Mouse (Mus musculus): ENCODE results near the gene Micall1. TPM values are rescaled to one million over a fixed set of nuclear protein-coding genes. Genes with fewer than 3 reads are reported as not detected.
A peak's percentile ranks its signal among the peaks of the same experiment; 100 is the strongest.

Gene Micall1
- total and polyA plus RNA-seq, 3 experiments: 1.7 to 8.9 (median 6.7) TPM

DNA sequence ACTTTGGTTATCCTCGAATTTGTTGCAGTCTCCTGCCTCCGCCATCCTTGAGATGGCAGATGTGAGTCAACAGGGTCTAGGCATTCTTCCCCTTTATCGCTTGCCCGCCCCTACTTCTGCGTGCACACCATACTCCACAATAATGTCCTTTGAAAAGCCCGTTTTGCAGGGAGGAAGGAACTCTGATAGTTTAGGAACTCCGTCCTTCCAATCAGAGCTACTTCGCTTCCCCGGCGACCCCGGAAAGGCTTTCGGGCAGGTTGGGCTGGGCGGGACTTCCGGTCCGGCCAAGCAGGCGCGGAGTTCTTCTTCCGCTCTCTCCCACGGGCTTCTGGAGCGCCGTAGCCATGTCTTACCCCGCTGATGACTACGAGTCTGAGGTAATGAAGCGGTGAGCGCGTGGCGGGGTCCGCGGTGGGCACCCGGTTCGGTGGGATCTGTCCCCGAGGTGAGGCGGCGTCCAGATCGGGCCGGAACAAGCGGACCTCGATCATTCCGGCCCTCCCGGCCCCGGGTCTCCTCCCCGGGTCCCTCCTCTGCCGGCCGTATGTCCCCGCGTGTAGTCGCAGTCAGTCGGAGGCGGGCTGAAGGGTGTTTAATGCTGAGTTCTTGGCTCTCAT, 33.7 kb upstream of the Micall1 start, which contains the start of gene Eif3l:
Eif3l (plus strand) TSS at position 267 of the 620 bp plus-strand sequence.
- no peaks in the 10 kb centered on the region for H3K27me3 ChIP-seq (replicated peaks)
- peak within 1 kb of the TSS; percentile 73 for H3K9ac ChIP-seq (ENCODE audit: insufficient read depth, low read depth)
- peak within 1 kb of the TSS; percentile 61 for H3K27ac ChIP-seq (ENCODE audit: insufficient read depth, low read depth)
- dilution Hi-C loops (cut with MboI; ENCODE audit: extremely low pct_ligation_motif_present, extremely low pct_unique_long_range_greater_than_20kb, low sequenced_read_pairs) (no loop called here), in situ Hi-C loops (cut with MboI; ENCODE audit: low pct_ligation_motif_present, low pct_unique_long_range_greater_than_20kb, low sequenced_read_pairs) (loop anchor here (5.0 kb wide), 1 partner anchor 38 kb away; no protein-coding TSS in a partner anchor)
- H3K4me3 ChIP-seq (replicated peaks in 1 of 3; ENCODE audit: low read depth in 2 of 3, low read length in 2 of 3, poor library complexity in 1 of 3): peak within 1 kb of the TSS; percentile 72 to 97 (median 82)
- H3K79me2 ChIP-seq (replicated peaks; ENCODE audit: control insufficient read depth, extremely low read depth, insufficient read depth, poor library complexity, severe bottlenecking): peaks cover 35% of the 10 kb centered on the region
- TF ChIP-seq TCF12 (IDR thresholded peaks at IDR 0.05; ENCODE audit: low read depth, low read length) (peak; percentile 66), MAX (IDR thresholded peaks at IDR 0.05; ENCODE audit: low read length) (peak; percentile 61), NRF1 (IDR thresholded peaks at IDR 0.05; ENCODE audit: low read depth, low read length) (peak; percentile 78), ELF1 (IDR thresholded peaks at IDR 0.05; ENCODE audit: low read depth, low read length) (peak; percentile 92), SIN3A (IDR thresholded peaks at IDR 0.05; ENCODE audit: low read length) (peak; percentile 91), UBTF (IDR thresholded peaks at IDR 0.05; ENCODE audit: low read depth, low read length) (no peak), MXI1 (IDR thresholded peaks at IDR 0.05; ENCODE audit: low read depth, low read length) (peak; percentile 86), NELFE (IDR thresholded peaks at IDR 0.05; ENCODE audit: low read depth, low read length) (peak; percentile 93), KAT2A (IDR thresholded peaks at IDR 0.05; ENCODE audit: insufficient replicate concordance, low read length) (peak; percentile 95), HCFC1 (IDR thresholded peaks at IDR 0.05; ENCODE audit: low read depth, low read length) (peak; percentile 94), ZNF384 (IDR thresholded peaks at IDR 0.05; ENCODE audit: low read depth, low read length) (no peak), ZKSCAN1 (IDR thresholded peaks at IDR 0.05; ENCODE audit: borderline replicate concordance, low read depth, low read length) (no peak), MAFK (IDR thresholded peaks at IDR 0.05; ENCODE audit: insufficient replicate concordance, low read length) (no peak), CTCF (conservative IDR thresholded peaks at IDR 0.05 in 1 of 2, IDR thresholded peaks at IDR 0.05 in 1 of 2; ENCODE audit: low read depth in 2 of 2, low read length in 2 of 2) (no peak), POLR2AphosphoS2 (IDR thresholded peaks at IDR 0.05; ENCODE audit: low read depth, low read length) (peak; percentile 73), CHD2 (IDR thresholded peaks at IDR 0.05; ENCODE audit: low read length) (peak; percentile 94), MYC (IDR thresholded peaks at IDR 0.05; ENCODE audit: low read depth, low read length) (peak; percentile 68; the same call in 1 of the 2 replicates), ZMIZ1 (IDR thresholded peaks at IDR 0.05; ENCODE audit: low read depth, low read length) (no peak; the same call in none of the 2 replicates), POLR2A (IDR thresholded peaks at IDR 0.05; ENCODE audit: low read depth, low read length) (peak; percentile 89)
- no peaks in the 10 kb centered on the region for H3K9me3 ChIP-seq (replicated peaks; ENCODE audit: low read length)
- peaks cover 3 to 57% of the 10 kb centered on the region in 2 experiments for H3K4me1 ChIP-seq (ENCODE audit: control insufficient read depth in 1 of 2, insufficient read depth in 2 of 2)
- peaks cover 32 to 39% of the 10 kb centered on the region in 2 experiments for H3K36me3 ChIP-seq (replicated peaks in 1 of 2; ENCODE audit: control insufficient read depth in 1 of 2, insufficient read depth in 1 of 2, low read length in 1 of 2)
- DNase-seq (ENCODE audit: extremely low read depth): peak; percentile 82
- peak within 1 kb of the TSS; percentile 98 for H3K4me2 ChIP-seq (ENCODE audit: insufficient read depth, low read depth, poor library complexity, severe bottlenecking)

DNA sequence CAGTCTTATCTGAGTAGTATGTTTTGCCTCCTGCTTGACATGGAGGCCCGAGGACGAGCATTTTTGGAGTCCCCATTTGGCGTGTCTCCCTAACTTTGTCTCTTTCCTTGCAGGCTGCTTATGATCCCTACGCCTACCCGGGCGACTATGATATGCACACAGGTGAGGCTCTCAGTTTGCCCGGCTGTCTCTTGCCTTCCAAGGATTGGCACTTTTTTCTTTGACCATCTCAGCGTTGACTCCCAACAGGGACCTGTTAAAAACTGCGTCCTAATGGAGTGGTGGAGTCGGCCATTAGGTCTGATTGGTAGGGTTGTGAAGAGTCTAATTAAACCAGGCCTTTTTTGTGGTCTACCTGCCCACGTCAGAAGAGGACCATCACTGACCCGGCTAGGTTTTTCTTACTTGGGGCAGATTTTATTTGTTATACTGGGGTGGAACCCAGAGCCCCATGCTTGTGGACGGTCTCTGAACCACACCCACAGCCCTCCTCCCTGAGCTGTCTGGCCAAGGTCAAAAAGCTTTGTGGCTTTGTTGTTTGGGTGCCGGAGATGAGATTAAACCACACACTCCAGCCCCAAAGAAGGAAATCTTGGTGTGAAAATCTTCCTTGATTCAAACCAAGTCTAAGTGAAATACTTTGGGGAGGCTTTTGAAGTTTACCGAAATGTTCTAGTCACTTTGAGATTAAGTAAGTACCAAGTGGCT, 32.9 kb upstream of the Micall1 start:
- no peak overlapping the region for H3K27ac ChIP-seq (ENCODE audit: insufficient read depth, low read depth)
- in situ Hi-C loops (cut with MboI; ENCODE audit: low pct_ligation_motif_present, low pct_unique_long_range_greater_than_20kb, low sequenced_read_pairs): no loop called here
- H3K9ac ChIP-seq (ENCODE audit: insufficient read depth, low read depth): peak overlapping the region; percentile 65
- H3K4me1 ChIP-seq (ENCODE audit: control insufficient read depth in 1 of 2, insufficient read depth in 2 of 2): peaks cover 3 to 53% of the 10 kb centered on the region in 2 experiments
- TF ChIP-seq ZMIZ1 (IDR thresholded peaks at IDR 0.05; ENCODE audit: low read depth, low read length) (no peak), NELFE (IDR thresholded peaks at IDR 0.05; ENCODE audit: low read depth, low read length) (no peak), ELF1 (IDR thresholded peaks at IDR 0.05; ENCODE audit: low read depth, low read length) (no peak), SMC3 (IDR thresholded peaks at IDR 0.05; ENCODE audit: low read depth, low read length) (no peak), MAX (IDR thresholded peaks at IDR 0.05; ENCODE audit: low read length) (no peak), MAFK (IDR thresholded peaks at IDR 0.05; ENCODE audit: insufficient replicate concordance, low read length) (no peak), NRF1 (IDR thresholded peaks at IDR 0.05; ENCODE audit: low read depth, low read length) (no peak), CHD1 (IDR thresholded peaks at IDR 0.05; ENCODE audit: low read depth, low read length) (no peak), ETS1 (conservative IDR thresholded peaks at IDR 0.05; ENCODE audit: low read depth, low read length) (no peak), ZNF384 (IDR thresholded peaks at IDR 0.05; ENCODE audit: low read depth, low read length) (no peak), POLR2AphosphoS2 (IDR thresholded peaks at IDR 0.05; ENCODE audit: low read depth, low read length) (no peak), E2F4 (IDR thresholded peaks at IDR 0.05; ENCODE audit: insufficient replicate concordance, low read depth, low read length) (no peak), UBTF (IDR thresholded peaks at IDR 0.05; ENCODE audit: low read depth, low read length) (no peak), JUND (conservative IDR thresholded peaks at IDR 0.05; ENCODE audit: low read depth, low read length) (no peak), BHLHE40 (IDR thresholded peaks at IDR 0.05; ENCODE audit: low read depth, low read length) (no peak), MEF2A (IDR thresholded peaks at IDR 0.05; ENCODE audit: borderline replicate concordance, low read depth, low read length) (no peak)
- H3K4me3 ChIP-seq (replicated peaks in 1 of 3; ENCODE audit: low read depth in 2 of 3, low read length in 2 of 3, poor library complexity in 1 of 3): peak overlapping the region; percentile 72 to 97 (median 82)
- H3K9me3 ChIP-seq (replicated peaks; ENCODE audit: low read length): no peaks in the 10 kb centered on the region
- peaks cover 36 to 45% of the 10 kb centered on the region in 2 experiments for H3K36me3 ChIP-seq (replicated peaks in 1 of 2; ENCODE audit: control insufficient read depth in 1 of 2, insufficient read depth in 1 of 2, low read length in 1 of 2)
- no peaks in the 10 kb centered on the region for H3K27me3 ChIP-seq (replicated peaks)
- H3K79me2 ChIP-seq (replicated peaks; ENCODE audit: control insufficient read depth, extremely low read depth, insufficient read depth, poor library complexity, severe bottlenecking): peaks cover 35% of the 10 kb centered on the region
- dilution Hi-C loops (cut with MboI; ENCODE audit: extremely low pct_ligation_motif_present, extremely low pct_unique_long_range_greater_than_20kb, low sequenced_read_pairs): no loop called here
- peak overlapping the region; percentile 83 for H3K4me2 ChIP-seq (ENCODE audit: insufficient read depth, low read depth, poor library complexity, severe bottlenecking)
- no peak for DNase-seq (ENCODE audit: extremely low read depth)

Data from CH12.LX (cell line).